Mouse (Mus musculus): ENCODE results near the gene Plekha8.

Gene Plekha8

DNA sequence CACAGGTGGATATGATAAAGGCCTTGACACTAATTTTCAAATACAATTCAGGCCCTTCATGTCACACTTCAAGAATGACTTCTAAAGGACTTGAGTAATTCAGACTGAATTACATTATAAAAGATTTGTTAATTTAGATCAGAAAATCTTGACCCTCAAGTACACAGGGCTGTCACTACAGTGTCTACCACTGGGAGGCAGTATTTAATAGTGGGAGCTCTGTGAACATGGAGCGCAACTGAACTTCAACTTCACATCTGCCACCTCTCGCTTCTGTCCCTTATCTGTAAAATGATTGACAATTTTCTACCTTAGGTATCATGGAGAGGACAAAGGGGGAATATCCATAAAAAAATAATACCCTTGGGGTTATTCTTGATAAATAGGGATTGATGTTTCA lies 8.7 kb upstream of the Plekha8 start:
- peak in 1 of 2 experiments; percentile 38 for DNase-seq (ENCODE audit: low spot score in 2 of 2)

GRCm38 (mm10) chr6:54586911-54587310 lies 8.0 kb upstream of the Plekha8 start:
- no peak for DNase-seq (ENCODE audit: low spot score in 2 of 2)

DNA sequence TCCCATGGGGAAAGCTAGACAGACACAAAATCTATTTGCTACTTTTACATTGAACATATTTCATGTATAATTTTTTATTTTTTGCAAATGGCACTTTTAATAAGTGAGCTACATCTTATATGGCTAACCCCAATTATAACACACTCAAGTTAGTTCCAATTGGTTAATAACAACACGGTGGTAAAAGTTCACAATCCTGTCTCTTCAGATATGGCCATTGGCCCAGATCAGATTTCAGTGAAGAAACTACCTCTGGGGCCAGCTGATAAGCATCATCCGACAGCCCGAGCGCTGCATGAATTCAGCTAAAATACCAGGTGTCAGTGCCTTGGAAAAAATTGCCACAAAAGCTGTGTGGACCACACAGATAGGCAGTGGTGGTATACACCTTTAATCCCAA lies 7.2 kb upstream of the Plekha8 start:
- no peak for DNase-seq (ENCODE audit: low spot score in 2 of 2)

- DNase-seq (ENCODE audit: low spot score in 2 of 2): no peak
Measured at GRCm38 (mm10) chr6:54588212-54588611, 6.7 kb upstream of the Plekha8 start.

DNA sequence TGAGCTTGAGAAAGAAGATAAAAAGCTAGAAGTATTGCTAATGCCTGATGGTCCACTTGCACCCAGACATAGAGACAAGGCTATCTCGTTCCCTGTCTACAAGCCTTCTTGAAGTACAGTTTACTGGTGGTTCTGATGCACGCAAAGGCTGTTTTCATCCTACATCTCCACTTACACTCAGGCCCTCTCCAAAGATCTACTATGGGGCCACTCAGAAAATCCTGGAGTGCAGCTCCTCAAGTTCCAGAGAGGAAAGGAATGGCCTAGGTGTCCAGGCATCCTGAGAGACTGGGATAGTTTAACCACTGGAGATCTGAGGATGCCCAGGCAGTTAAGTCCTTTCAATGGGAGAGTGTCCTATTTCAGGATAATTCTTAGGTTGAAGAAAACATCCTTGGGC lies 4.2 kb upstream of the Plekha8 start:
- no peak for DNase-seq (ENCODE audit: low spot score in 2 of 2)

GRCm38 (mm10) chr6:54591778-54592177 lies 3.1 kb upstream of the Plekha8 start:
- DNase-seq (ENCODE audit: low spot score in 2 of 2): no peak

DNA sequence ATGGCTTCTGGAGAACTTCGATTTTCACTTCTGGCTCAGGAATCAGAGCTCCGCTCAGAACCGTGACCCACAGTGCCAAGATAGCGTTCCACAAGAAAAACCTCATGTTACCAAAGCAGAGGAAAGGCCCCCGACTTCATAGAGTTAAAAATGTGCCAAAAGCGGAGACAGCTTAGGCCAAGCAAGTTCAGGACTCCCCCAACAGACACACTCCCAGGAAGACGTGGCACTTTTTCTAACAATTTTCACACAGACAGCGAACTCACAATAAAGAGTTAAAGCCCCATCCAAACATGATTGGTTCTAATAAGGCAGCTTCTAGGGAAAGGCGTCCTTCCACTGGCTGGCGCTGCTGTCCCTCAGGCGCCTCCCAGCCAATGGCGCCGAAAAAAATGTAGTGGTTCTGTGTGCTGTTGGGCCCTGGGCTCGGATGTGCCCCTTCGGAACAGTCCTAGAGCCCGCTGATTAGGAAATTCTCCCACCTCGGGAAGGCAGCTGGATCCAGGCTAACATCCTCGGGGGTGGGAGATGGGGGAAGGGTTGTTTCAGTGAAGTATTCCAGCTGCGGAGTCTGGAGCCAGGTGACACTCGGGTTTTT lies 1.9 kb upstream of the Plekha8 start:
- DNase-seq (ENCODE audit: low spot score in 2 of 2): peak; percentile 80 to 87

GRCm38 (mm10) chr6:54593766-54594468 lies 994 bp upstream of the Plekha8 start:
- no peak for DNase-seq (ENCODE audit: low spot score in 2 of 2)

DNA sequence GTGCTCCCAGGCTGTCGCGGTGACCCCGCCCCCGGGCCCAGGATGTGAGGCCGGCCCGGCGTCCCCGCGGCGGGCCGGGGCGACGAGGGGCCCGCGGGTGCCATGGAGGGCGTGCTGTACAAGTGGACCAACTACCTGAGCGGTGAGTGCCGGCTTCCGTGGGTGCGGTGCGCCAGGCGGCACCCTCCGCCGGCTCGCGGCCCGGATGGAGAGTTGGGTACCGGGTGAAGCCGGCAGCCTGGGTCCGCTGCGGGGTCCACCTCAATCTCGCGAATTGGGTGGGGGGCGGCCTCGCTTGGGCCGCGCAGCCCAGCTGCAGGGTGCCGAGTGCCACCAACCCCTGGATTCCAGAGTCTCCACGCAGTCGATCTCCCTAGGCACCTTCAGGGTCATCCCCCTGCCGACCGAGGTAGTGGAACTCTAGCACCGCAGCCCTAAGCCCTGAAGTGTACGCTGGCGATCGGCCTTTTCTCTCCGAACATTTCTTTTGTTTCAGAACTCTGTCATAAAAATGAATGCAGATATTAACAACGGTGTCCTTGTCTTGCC lies 493 bp downstream of the Plekha8 start:
- DNase-seq (ENCODE audit: low spot score in 2 of 2): peak in 1 of 2 experiments; percentile 14

- DNase-seq (ENCODE audit: low spot score in 2 of 2): no peak
Measured at GRCm38 (mm10) chr6:54597208-54597607, 2.3 kb downstream of the Plekha8 start, which contains the start of gene Fkbp14. Gene Fkbp14, minus strand, starts transcription at chr6:54597308.

DNA sequence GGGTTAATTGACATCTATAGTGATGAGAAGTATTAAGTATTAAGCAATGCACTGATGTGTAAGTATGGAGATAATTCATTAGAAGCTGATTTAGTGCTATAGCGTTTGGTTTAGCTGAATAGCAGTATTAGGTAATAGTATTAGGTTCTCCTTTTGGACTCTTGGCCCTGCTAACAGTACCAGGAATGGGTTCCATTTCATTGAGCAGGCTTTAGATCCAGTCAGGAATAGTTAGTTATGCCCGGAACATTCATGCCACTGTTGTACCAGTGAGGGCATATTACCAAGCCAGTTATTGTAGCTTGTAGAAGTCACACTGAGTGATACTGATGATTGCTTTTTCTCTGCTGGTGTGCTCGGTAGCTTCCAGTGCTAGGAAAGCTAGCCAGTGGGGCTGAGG lies 2.8 kb downstream of the Plekha8 start:
- DNase-seq (ENCODE audit: low spot score in 2 of 2): no peak

- no peak for DNase-seq (ENCODE audit: low spot score in 2 of 2)
Measured at GRCm38 (mm10) chr6:54600681-54601347, 5.9 kb downstream of the Plekha8 start.

DNA sequence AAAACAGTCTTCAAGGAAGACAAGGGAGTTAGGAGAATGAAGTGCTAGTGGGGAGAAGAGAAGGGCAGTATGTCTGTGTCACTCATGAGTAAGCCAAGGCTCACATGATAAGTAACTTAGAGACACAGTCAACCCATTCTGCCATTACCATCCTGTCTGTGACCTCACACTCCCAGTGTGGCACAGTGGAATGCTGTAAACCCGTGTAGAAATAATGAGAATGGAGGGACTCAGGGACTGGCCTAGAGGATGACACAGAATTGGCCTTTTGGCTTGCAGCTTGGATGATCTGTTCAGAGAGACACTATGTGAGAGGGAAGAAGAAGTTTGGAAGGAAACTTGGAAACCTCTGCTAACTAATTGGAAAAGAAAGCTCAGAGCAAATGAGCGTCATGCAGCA lies 8.0 kb downstream of the Plekha8 start:
- DNase-seq (ENCODE audit: low spot score in 2 of 2): no peak

DNA sequence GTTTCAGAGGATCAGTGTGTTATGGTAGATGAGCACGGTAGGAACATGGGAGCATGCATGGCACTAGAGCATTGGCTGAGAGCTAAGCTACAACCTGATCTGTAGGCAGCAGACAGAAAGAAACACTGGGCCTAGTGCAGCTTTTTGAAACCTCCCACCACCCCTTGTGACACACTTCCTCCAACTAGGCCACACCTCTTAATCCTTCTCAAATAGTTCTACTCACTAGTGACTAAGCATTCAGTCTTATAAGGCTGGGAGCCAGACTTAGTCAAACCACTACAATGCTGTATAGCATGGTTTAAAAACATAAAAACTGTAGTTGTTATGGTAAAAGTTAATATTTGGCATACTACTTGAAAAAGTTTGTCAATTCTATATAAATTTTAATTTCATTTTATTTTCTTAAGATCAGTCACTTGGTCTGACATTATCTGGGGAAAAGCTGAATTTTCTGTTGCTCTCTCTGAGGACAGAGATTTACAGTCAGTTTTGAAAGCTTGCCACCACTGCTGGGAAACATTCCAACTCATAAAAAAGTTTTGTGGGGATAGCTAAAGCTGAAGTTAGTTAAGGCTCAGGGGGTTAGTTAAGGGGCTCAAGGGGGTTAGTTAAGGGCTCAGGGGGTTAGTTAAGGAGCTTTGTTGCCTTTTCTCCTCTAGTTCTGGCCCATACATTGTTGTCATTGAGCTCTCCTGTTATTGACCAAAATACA lies 9.2 kb downstream of the Plekha8 start:
- DNase-seq (ENCODE audit: low spot score in 2 of 2): no peak

DNA sequence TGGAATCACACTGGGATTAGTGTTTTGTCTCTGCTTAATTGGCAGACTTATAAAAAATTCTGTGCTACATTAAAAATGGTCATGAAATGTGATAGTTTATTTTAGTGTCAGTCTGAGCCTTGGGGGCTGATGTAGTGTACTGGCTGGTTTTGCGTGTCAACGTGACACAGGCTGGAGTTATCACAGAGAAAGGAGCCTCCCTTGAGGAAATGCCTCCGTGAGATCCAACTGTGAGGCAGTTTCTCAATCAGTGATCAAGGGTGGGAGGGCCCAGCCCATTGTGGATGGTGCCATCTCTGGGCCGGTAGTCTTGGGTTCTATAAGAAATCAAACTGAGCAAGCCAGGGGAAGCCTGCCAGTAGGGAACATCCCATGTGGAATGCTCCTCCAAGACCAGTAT lies 11.3 kb downstream of the Plekha8 start:
- DNase-seq (ENCODE audit: low spot score in 2 of 2): no peak

GRCm38 (mm10) chr6:54617363-54617762 lies 22.5 kb downstream of the Plekha8 start:
- DNase-seq (ENCODE audit: low spot score in 2 of 2): no peak

GRCm38 (mm10) chr6:54619530-54619929 lies 24.6 kb downstream of the Plekha8 start:
- DNase-seq (ENCODE audit: low spot score in 2 of 2): no peak

GRCm38 (mm10) chr6:54620357-54620756 lies 25.4 kb downstream of the Plekha8 start:
- no peak for DNase-seq (ENCODE audit: low spot score in 2 of 2)

- no peak for DNase-seq (ENCODE audit: low spot score in 2 of 2)
Measured at GRCm38 (mm10) chr6:54628381-54628780, 33.5 kb downstream of the Plekha8 start.

DNA sequence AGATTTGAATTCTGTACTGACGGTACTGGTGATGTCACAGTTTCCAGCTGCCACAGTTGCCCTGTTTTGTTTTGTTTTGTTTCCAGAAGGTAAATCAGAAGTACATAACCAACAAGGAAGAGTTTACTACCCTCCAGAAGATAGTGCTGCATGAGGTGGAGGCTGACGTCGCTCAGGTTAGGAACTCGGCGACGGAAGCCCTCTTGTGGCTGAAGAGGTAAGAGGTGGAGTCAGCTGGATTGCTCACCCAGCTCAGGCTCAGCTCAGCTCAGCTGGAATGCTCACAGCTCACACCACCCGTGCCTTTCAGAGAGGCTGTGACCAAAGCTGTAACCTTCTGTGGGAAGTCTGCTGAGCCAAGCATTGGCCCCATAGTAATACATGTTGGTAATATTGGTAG lies 34.8 kb downstream of the Plekha8 start:
- no peak for DNase-seq (ENCODE audit: low spot score in 2 of 2)

DNA sequence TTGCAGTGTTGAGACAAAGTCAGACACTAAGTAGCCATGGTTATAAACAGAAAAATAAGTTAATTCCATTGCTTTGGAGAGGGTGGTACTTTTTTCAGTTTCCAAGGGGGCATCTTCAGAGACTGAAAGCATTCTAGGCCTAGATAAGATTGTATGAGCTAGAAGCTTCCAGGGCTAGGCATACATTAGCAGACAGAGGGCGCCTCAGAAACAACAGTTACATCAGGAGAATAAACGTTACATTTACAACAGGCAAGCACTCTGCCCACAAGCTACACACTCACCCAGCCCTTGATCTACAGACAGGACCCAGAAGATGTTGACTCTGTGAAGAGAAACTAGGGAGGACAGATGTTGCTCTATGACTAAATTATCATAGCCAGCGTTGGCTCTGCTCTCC lies 36.6 kb downstream of the Plekha8 start:
- DNase-seq (ENCODE audit: low spot score in 2 of 2): no peak

DNA sequence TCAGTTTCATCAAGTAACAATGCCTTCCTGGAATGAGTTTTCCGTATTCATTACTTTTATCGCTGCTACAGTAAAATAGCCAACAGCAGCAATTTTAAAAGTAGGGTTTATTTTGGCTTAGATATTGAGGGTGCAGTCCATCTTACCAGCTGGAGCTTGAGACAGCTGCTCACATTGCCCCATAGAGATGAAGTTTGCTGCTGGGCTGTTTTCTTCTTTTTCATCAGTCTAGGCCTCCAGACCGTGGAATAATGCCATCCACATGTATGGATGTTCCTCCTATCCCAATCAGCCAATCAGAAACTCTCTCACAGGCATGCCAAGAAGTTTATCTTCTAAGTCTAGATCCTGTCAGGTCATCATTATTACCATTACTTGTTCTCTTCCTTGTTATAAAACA lies 45.0 kb downstream of the Plekha8 start:
- DNase-seq (ENCODE audit: low spot score in 2 of 2): no peak

All from spleen, postnatal 4 days (tissue).